Mouse (Mus musculus): Measurements from ENCODE around the gene Olfr1367.

DNA sequence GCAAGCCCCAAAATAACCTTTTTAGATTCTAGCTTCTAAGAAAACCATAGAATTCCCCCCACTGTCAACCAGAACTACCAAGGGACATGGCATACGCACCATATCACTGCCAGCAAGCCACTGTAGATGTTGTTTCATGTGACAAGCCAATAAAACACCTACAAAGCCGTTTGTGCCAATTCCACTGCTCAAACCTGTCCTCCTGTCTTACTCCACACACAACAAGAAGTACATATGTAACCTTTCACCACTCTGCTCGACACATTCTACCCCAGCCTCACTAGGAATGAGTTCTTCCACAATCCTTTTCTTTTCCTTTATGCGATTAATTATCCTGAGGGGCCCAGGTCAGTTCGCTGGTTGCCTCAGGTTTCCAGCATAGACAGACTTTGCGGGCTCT is 48.9 kb downstream of the Olfr1367 start:
- TF ChIP-seq POLR2A (IDR thresholded peaks at IDR 0.05; ENCODE audit: borderline replicate concordance, extremely low read depth, insufficient read depth, insufficient read length, poor library complexity, severe bottlenecking) (no peak), CTCF (IDR thresholded peaks at IDR 0.05; ENCODE audit: borderline replicate concordance, extremely low read depth, insufficient read depth, insufficient read length) (no peak)
